Comparison of ENCODE assay signal across 21 mouse cellular contexts in genomic region chr8:77354189-77354588, GRCm38 (mm10).
DNase-seq lines count a peak whose midpoint lies in the region; ATAC-seq lines count a peak whose summit lies in the region.
"Had no signal": no experiment of that assay in that cellular context is flagged by ENCODE, and none has a peak within 500 bp of the region (broad histone marks: within the 10 kb centered on the region; RNA-seq: fewer than 3 reads in every experiment).

No protein-coding gene starts in this region.

- no peak for ATAC-seq in embryonic facial prominence, embryonic 12.5 days (ENCODE audit: insufficient number of reproducible peaks, insufficient read depth, low FRiP score, low TSS enrichment)
- no peak for ATAC-seq in limb, embryonic 13.5 days (ENCODE audit: low FRiP score, low read depth)
- ATAC-seq: forebrain, embryonic 15.5 days; hindbrain, postnatal 0 days had no signal

- H3K4me3 ChIP-seq in embryonic facial prominence, embryonic 12.5 days, result no peak overlapping the region
- no peak overlapping the region for H3K4me3 ChIP-seq in limb, embryonic 13.5 days
- H3K4me3 ChIP-seq: forebrain, embryonic 15.5 days; heart, adult 2 months; heart, embryonic 15.5 days; hindbrain, embryonic 13.5 days had no signal

- H3K27ac ChIP-seq in embryonic facial prominence, embryonic 12.5 days, result peak overlapping the region; percentile 67; the same call in 1 of the 2 replicates
- peak overlapping the region; percentile 22; the same call in 1 of the 2 replicates for H3K27ac ChIP-seq in limb, embryonic 13.5 days
- H3K27ac ChIP-seq: forebrain, embryonic 15.5 days; heart, adult 2 months; heart, embryonic 15.5 days; hindbrain, embryonic 13.5 days; hindbrain, postnatal 0 days had no signal

- peaks cover 31% of the 10 kb centered on the region for H3K4me1 ChIP-seq in embryonic facial prominence, embryonic 12.5 days
- H3K4me1 ChIP-seq in limb, embryonic 13.5 days, result peaks cover 59% of the 10 kb centered on the region

- H3K4me2 ChIP-seq in embryonic facial prominence, embryonic 12.5 days (replicated peaks), result no peak overlapping the region
- H3K4me2 ChIP-seq in limb, embryonic 13.5 days (replicated peaks), result no peak overlapping the region
- H3K4me2 ChIP-seq: forebrain, embryonic 15.5 days; heart, embryonic 11.5 days; heart, embryonic 15.5 days; hindbrain, embryonic 13.5 days had no signal

- DNase-seq in embryo, embryonic 11 days, result peak; percentile 51
- peak; percentile 53 for DNase-seq in forelimb bud, embryonic 11.5 days (ENCODE audit: low read depth, low spot score)
- no peak for DNase-seq in kidney, postnatal 36 days
- DNase-seq in kidney, postnatal 14 days, result no peak
- DNase-seq in cerebellum, adult 11-12 months, result no peak
- DNase-seq in kidney, adult 8-10 months, result no peak
- DNase-seq: adrenal gland, adult 2 months; adrenal gland, postnatal 25 days; cerebellum, adult 2 months; cerebellum, postnatal 10 days; gastrocnemius, postnatal 10 days; heart, adult 2 months; heart, postnatal 14 days had no signal

- 21% methylated on average over 1 of the region's 1 CpGs for WGBS in embryonic facial prominence, embryonic 12.5 days
- 28% methylated on average over 1 of the region's 1 CpGs for WGBS in limb, embryonic 13.5 days

- 0 out of 2 replicates have a peak, but pooled peaks cover 5% of the 10 kb centered on the region for H3K36me3 ChIP-seq in embryonic facial prominence, embryonic 12.5 days
- H3K36me3 ChIP-seq in limb, embryonic 13.5 days, result peaks cover 9% of the 10 kb centered on the region
- H3K36me3 ChIP-seq: forebrain, embryonic 15.5 days; hindbrain, embryonic 13.5 days had no signal

- H3K9ac ChIP-seq in embryonic facial prominence, embryonic 12.5 days, result no peak overlapping the region
- H3K9ac ChIP-seq in limb, embryonic 13.5 days, result peak overlapping the region; percentile 19; the same call in 1 of the 2 replicates
- H3K9ac ChIP-seq: forebrain, embryonic 15.5 days; heart, embryonic 15.5 days; hindbrain, embryonic 13.5 days had no signal

- no peaks in the 10 kb centered on the region for H3K27me3 ChIP-seq in embryonic facial prominence, embryonic 12.5 days
- H3K27me3 ChIP-seq in limb, embryonic 13.5 days, result no peaks in the 10 kb centered on the region
- H3K27me3 ChIP-seq: CH12.LX; forebrain, embryonic 15.5 days; heart, embryonic 15.5 days; hindbrain, embryonic 13.5 days had no signal

- H3K9me3 ChIP-seq in embryonic facial prominence, embryonic 12.5 days, result no peaks in the 10 kb centered on the region
- no peaks in the 10 kb centered on the region for H3K9me3 ChIP-seq in limb, embryonic 13.5 days
- H3K9me3 ChIP-seq: forebrain, embryonic 15.5 days; heart, embryonic 15.5 days; hindbrain, embryonic 13.5 days had no signal

Comparison
In these comparisons a context has a peak if more than half of its experiments do, and no peak if none do; other contexts are left out.
1. DNase-seq: peak in embryo, embryonic 11 days (single experiment) and forelimb bud, embryonic 11.5 days (single experiment); none in kidney, postnatal 36 days (0 of 2), kidney, postnatal 14 days (single experiment), cerebellum, adult 11-12 months (single experiment) and kidney, adult 8-10 months (0 of 2).